Comparison of ENCODE assay signal across 23 mouse cellular contexts in the genomic region with DNA sequence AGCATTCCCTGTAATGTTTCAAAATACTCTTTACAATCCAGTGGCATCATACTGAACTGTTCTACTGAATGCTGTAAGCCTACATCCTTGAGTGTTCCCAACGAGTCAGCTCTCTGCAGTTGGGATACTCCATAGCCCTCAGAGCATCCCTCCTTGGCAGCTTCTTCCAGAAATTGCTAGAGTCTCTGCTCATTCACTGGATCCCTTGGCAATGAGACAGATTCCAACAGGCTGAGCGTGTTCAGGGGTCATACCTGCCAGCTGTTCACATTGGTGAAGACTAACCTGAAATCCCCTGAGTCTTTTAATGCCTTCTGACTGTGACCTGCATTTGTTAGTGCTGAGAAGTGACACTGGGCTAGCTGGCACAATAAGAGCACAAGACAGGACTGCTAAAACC.
"Had no signal": no experiment of that assay in that cellular context is flagged by ENCODE, and none has a peak within 500 bp of the region (broad histone marks: within the 10 kb centered on the region; RNA-seq: fewer than 3 reads in every experiment).

No protein-coding gene starts in this region.

- H3K27me3 ChIP-seq: limb, embryonic 13.5 days; liver, embryonic 12.5 days; liver, embryonic 15.5 days; lung, embryonic 15.5 days; megakaryocyte, embryonic 14.5 days; neural tube, embryonic 12.5 days; neural tube, embryonic 15.5 days had no signal

- H3K4me1 ChIP-seq: neural tube, embryonic 12.5 days; neural tube, embryonic 15.5 days had no signal

- DNase-seq: kidney, postnatal 25 days; layer of hippocampus, adult 9-11 months; liver; lung, adult 18-20 months; lung, postnatal 10 days; lung, postnatal 36 days; midbrain, embryonic 14.5 days; right cerebral cortex, adult 18-20 months; right cerebral cortex, postnatal 14 days; right cerebral cortex, postnatal 4 days; thymus, postnatal 25 days had no signal

- H3K36me3 ChIP-seq: limb, embryonic 10.5 days; limb, embryonic 13.5 days; liver, embryonic 12.5 days; liver, embryonic 15.5 days; lung, embryonic 15.5 days; neural tube, embryonic 12.5 days; neural tube, embryonic 15.5 days had no signal

- H3K4me3 ChIP-seq: layer of hippocampus, adult 2 months; limb, embryonic 10.5 days; limb, embryonic 13.5 days; liver, embryonic 12.5 days; liver, embryonic 15.5 days; lung, embryonic 15.5 days; megakaryocyte, embryonic 14.5 days; neural tube, embryonic 12.5 days; neural tube, embryonic 15.5 days had no signal

- H3K9me3 ChIP-seq: limb, embryonic 10.5 days; limb, embryonic 13.5 days; liver, embryonic 12.5 days; liver, embryonic 15.5 days; lung, embryonic 15.5 days; megakaryocyte, embryonic 14.5 days; neural tube, embryonic 12.5 days; neural tube, embryonic 15.5 days had no signal

- H3K27ac ChIP-seq: kidney, postnatal 0 days; layer of hippocampus, adult 2 months; limb, embryonic 10.5 days; limb, embryonic 13.5 days; liver, embryonic 12.5 days; liver, embryonic 15.5 days; lung, embryonic 15.5 days; neural tube, embryonic 12.5 days; neural tube, embryonic 15.5 days; stomach, postnatal 0 days had no signal

- H3K4me2 ChIP-seq: limb, embryonic 13.5 days; liver, embryonic 15.5 days; lung, embryonic 15.5 days; midbrain, embryonic 11.5 days; neural tube, embryonic 12.5 days; neural tube, embryonic 15.5 days had no signal

- H3K9ac ChIP-seq: limb, embryonic 13.5 days; liver, embryonic 12.5 days; liver, embryonic 15.5 days; lung, embryonic 15.5 days; neural tube, embryonic 12.5 days; neural tube, embryonic 15.5 days had no signal

- ATAC-seq: liver, embryonic 12.5 days had no signal
